Mouse (Mus musculus): ENCODE measurements at regions not wholly inside any gene's neighbourhood (a gene's known extent, or its start where the extent isn't known, plus 50 kb on each side); places are given as distances from the start of the nearest gene placed in this dataset.

DNA sequence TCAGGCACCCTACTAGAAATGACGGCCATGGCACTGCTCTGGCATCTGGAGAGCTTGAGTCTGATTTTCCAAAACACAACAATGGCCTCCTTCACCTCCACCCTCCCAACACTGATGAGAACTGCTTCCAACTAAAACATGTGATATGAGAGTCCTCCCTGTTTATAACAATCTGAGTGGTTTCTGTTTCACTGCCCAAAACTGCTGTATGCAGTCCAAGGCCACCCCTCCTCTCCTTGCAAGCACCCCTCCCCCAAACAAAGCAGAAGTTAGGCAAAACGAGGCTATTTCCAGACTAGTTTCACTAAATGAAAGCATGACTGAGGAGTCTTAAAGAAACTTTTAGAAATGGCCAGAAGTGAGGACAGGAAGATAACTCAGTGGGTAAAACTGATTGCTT is 304.4 kb downstream of the Igsf11 start:
- Histone ChIP-seq H3K9ac (replicated peaks; ENCODE audit: low read length) (no peak overlapping the region), H3K27me3 (ENCODE audit: control insufficient read depth, insufficient read depth, low read length) (no peaks in the 10 kb centered on the region), H3K4me1 (ENCODE audit: control insufficient read depth, insufficient read depth, low read length) (no peaks in the 10 kb centered on the region), H3K4me3 (ENCODE audit: low read depth, low read length) (no peak overlapping the region), H3K27ac (replicated peaks; ENCODE audit: low read depth, low read length) (no peak overlapping the region), H3K9me3 (replicated peaks; ENCODE audit: control insufficient read depth, low read length) (no peaks in the 10 kb centered on the region), H3K4me2 (ENCODE audit: low read depth, low read length) (no peak overlapping the region), H3K36me3 (replicated peaks; ENCODE audit: control insufficient read depth, insufficient read depth, low read depth, low read length) (no peaks in the 10 kb centered on the region)
- no peak for DNase-seq (ENCODE audit: low spot score)
- ATAC-seq (replicated peaks; ENCODE audit: insufficient number of reproducible peaks, low FRiP score, low TSS enrichment, low read depth) = no peak
- WGBS = 47% methylated on average over 2 of the region's 2 CpGs

DNA sequence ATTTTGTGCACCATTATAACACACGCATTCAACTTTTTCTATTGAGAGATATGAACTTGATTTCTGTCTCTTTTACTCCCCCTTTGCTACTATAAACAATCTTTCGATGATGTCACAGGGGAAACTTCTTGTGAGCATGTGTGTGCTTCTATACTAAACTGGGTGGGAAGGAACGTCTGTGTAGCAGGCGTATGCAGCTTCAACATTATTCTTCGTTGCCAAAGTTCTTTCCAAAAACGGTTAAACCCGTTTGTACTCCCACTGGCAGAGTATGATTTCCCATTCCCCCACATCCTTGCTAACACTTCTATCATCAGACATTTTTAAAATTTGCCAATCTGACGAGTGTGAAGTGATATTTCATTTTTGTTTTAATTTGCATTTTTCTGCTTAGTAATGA is 331.1 kb downstream of the Igsf11 start:
- H3K9ac ChIP-seq (replicated peaks; ENCODE audit: low read length) = no peak overlapping the region
- no peak overlapping the region for H3K4me2 ChIP-seq (ENCODE audit: low read depth, low read length)
- H3K27me3 ChIP-seq (ENCODE audit: control insufficient read depth, insufficient read depth, low read length) = no peaks in the 10 kb centered on the region
- no peak overlapping the region for H3K27ac ChIP-seq (replicated peaks; ENCODE audit: low read depth, low read length)
- ATAC-seq (replicated peaks; ENCODE audit: insufficient number of reproducible peaks, low FRiP score, low TSS enrichment, low read depth) = no peak
- H3K36me3 ChIP-seq (replicated peaks; ENCODE audit: control insufficient read depth, insufficient read depth, low read depth, low read length) = no peaks in the 10 kb centered on the region
- no peaks in the 10 kb centered on the region for H3K9me3 ChIP-seq (replicated peaks; ENCODE audit: control insufficient read depth, low read length)
- WGBS = 86% methylated on average over 8 of the region's 8 CpGs
- no peaks in the 10 kb centered on the region for H3K4me1 ChIP-seq (ENCODE audit: control insufficient read depth, insufficient read depth, low read length)
- DNase-seq (ENCODE audit: low spot score) = no peak
- H3K4me3 ChIP-seq (ENCODE audit: low read depth, low read length) = no peak overlapping the region

DNA sequence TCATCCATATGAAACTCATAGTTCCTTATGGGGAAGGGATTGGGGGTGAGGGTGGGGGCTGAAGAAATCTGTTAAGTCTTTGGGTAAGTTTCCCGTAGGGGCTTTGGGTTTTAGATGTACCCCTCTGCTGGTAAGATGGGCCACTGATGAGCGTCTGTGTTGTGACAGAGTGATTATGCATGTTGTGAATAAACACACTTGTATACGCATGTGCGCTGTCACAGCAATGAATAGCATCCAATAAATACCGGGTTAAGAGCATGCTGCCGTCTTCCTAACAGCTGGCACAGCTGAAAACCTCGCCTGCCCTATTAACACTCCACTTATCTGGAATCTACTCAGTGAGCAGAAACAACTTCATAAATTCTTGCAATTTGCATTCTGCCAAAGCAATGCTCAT is 337.0 kb downstream of the Igsf11 start:
- H3K4me2 ChIP-seq (ENCODE audit: low read depth, low read length) = no peak overlapping the region
- H3K27me3 ChIP-seq (ENCODE audit: control insufficient read depth, insufficient read depth, low read length) = no peaks in the 10 kb centered on the region
- ATAC-seq (replicated peaks; ENCODE audit: insufficient number of reproducible peaks, low FRiP score, low TSS enrichment, low read depth) (no peak), DNase-seq (ENCODE audit: low spot score) (no peak)
- H3K27ac ChIP-seq (replicated peaks; ENCODE audit: low read depth, low read length) = no peak overlapping the region
- H3K9me3 ChIP-seq (replicated peaks; ENCODE audit: control insufficient read depth, low read length) = no peaks in the 10 kb centered on the region
- H3K9ac ChIP-seq (replicated peaks; ENCODE audit: low read length) = no peak overlapping the region
- no peaks in the 10 kb centered on the region for H3K4me1 ChIP-seq (ENCODE audit: control insufficient read depth, insufficient read depth, low read length)
- H3K36me3 ChIP-seq (replicated peaks; ENCODE audit: control insufficient read depth, insufficient read depth, low read depth, low read length) = no peaks in the 10 kb centered on the region
- no peak overlapping the region for H3K4me3 ChIP-seq (ENCODE audit: low read depth, low read length)
- 79% methylated on average over 7 of the region's 7 CpGs for WGBS

DNA sequence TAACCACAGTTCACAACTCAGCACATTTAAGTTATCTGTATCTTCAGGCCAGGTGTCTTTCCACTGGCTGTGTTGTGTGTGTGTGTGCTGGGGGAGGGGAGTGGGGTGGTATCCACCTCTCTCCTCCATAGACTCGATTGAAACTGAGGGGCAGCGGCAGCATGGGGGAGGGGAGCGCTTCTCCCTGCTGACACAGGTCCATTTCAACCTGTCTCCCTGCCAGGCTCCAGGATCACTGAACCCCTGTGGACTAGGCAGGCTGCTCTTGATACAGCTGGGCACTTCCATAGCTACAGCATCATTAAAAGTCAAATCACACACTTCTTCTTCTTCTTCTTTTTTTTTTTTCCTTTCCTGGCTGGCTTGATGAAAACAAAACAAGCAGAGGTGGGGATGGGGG is 338.0 kb downstream of the Igsf11 start:
- no peak overlapping the region for H3K4me2 ChIP-seq (ENCODE audit: low read depth, low read length)
- no peaks in the 10 kb centered on the region for H3K4me1 ChIP-seq (ENCODE audit: control insufficient read depth, insufficient read depth, low read length)
- 26% methylated on average over 3 of the region's 3 CpGs for WGBS
- H3K9me3 ChIP-seq (replicated peaks; ENCODE audit: control insufficient read depth, low read length) = no peaks in the 10 kb centered on the region
- no peak overlapping the region for H3K27ac ChIP-seq (replicated peaks; ENCODE audit: low read depth, low read length)
- no peaks in the 10 kb centered on the region for H3K36me3 ChIP-seq (replicated peaks; ENCODE audit: control insufficient read depth, insufficient read depth, low read depth, low read length)
- no peak overlapping the region for H3K4me3 ChIP-seq (ENCODE audit: low read depth, low read length)
- DNase-seq (ENCODE audit: low spot score) (no peak), ATAC-seq (replicated peaks; ENCODE audit: insufficient number of reproducible peaks, low FRiP score, low TSS enrichment, low read depth) (no peak)
- no peaks in the 10 kb centered on the region for H3K27me3 ChIP-seq (ENCODE audit: control insufficient read depth, insufficient read depth, low read length)
- H3K9ac ChIP-seq (replicated peaks; ENCODE audit: low read length) = no peak overlapping the region

DNA sequence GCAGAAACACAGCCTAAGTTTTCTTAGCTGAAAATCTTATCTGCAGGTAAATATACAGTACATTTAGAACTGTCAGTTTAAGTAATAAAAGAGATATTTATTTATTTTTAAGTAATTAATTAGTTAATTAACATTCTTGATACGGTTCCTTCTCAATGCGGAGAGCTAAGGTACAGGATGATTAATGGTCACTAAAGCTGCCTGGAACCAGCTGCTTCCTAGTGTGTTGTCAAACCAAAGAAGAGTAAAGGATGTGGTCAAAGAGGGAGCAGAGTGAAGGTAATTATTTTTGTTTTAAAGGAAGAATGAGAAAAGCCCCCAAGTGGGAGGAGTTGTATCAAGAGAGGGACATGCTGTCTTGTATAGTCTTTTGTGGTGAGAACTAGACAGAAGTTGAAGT is 341.8 kb downstream of the Igsf11 start:
- no peak overlapping the region for H3K4me3 ChIP-seq (ENCODE audit: low read depth, low read length)
- H3K27ac ChIP-seq (replicated peaks; ENCODE audit: low read depth, low read length) = no peak overlapping the region
- WGBS = 90% methylated on average over 2 of the region's 2 CpGs
- DNase-seq (ENCODE audit: low spot score) (no peak), ATAC-seq (replicated peaks; ENCODE audit: insufficient number of reproducible peaks, low FRiP score, low TSS enrichment, low read depth) (no peak)
- no peak overlapping the region for H3K4me2 ChIP-seq (ENCODE audit: low read depth, low read length)
- no peaks in the 10 kb centered on the region for H3K9me3 ChIP-seq (replicated peaks; ENCODE audit: control insufficient read depth, low read length)
- no peaks in the 10 kb centered on the region for H3K36me3 ChIP-seq (replicated peaks; ENCODE audit: control insufficient read depth, insufficient read depth, low read depth, low read length)
- H3K27me3 ChIP-seq (ENCODE audit: control insufficient read depth, insufficient read depth, low read length) = no peaks in the 10 kb centered on the region
- no peaks in the 10 kb centered on the region for H3K4me1 ChIP-seq (ENCODE audit: control insufficient read depth, insufficient read depth, low read length)
- no peak overlapping the region for H3K9ac ChIP-seq (replicated peaks; ENCODE audit: low read length)

DNA sequence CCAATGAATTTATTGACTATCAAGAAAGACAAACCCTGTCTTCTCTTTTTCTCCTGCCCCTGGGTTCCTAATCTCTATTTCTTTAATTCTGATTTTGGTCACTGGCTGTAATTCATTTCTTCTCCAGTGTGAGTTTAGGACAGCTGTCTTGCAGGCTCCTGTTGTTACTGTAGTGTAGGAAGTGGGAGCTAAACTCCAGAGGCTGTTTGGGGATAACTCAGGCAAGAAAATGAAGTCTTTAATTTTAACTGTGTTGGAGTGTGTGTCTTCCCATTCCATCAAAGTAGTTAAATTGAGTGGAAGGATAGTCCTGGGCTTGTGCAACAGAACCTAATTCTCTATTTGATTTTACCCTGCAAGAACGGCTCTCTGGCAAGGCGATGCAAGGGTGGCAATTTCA is 381.0 kb downstream of the Igsf11 start:
- no peaks in the 10 kb centered on the region for H3K9me3 ChIP-seq (replicated peaks; ENCODE audit: control insufficient read depth, low read length)
- DNase-seq (ENCODE audit: low spot score) = no peak
- WGBS = 94% methylated on average over 2 of the region's 2 CpGs
- no peaks in the 10 kb centered on the region for H3K4me1 ChIP-seq (ENCODE audit: control insufficient read depth, insufficient read depth, low read length)
- no peaks in the 10 kb centered on the region for H3K27me3 ChIP-seq (ENCODE audit: control insufficient read depth, insufficient read depth, low read length)
- no peak overlapping the region for H3K4me2 ChIP-seq (ENCODE audit: low read depth, low read length)
- no peaks in the 10 kb centered on the region for H3K36me3 ChIP-seq (replicated peaks; ENCODE audit: control insufficient read depth, insufficient read depth, low read depth, low read length)
- no peak overlapping the region for H3K9ac ChIP-seq (replicated peaks; ENCODE audit: low read length)
- no peak overlapping the region for H3K4me3 ChIP-seq (ENCODE audit: low read depth, low read length)
- no peak for ATAC-seq (replicated peaks; ENCODE audit: insufficient number of reproducible peaks, low FRiP score, low TSS enrichment, low read depth)
- H3K27ac ChIP-seq (replicated peaks; ENCODE audit: low read depth, low read length) = no peak overlapping the region

DNA sequence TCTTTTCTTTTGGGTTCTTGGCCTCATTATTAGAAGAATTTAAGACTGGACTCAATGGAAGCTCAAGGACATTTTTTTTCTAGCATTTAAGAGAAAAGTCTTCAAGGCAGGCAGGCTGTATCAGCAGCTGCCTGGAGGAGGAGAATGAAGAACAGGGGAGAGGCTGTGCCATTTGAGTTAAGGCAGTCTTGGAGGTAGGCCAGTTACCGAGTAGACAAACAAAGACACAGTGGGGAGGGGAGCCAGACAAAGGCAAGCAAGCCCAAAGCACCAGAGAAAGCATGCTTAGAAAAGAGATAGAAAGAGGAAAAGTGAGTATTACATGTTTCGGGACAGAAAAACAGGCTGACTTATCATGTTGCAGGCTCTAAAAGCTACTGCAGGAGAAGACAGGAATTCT is 392.0 kb downstream of the Igsf11 start:
- no peak overlapping the region for H3K9ac ChIP-seq (replicated peaks; ENCODE audit: low read length)
- H3K27ac ChIP-seq (replicated peaks; ENCODE audit: low read depth, low read length) = no peak overlapping the region
- WGBS = 44% methylated on average over 2 of the region's 2 CpGs
- H3K36me3 ChIP-seq (replicated peaks; ENCODE audit: control insufficient read depth, insufficient read depth, low read depth, low read length) = no peaks in the 10 kb centered on the region
- no peak overlapping the region for H3K4me2 ChIP-seq (ENCODE audit: low read depth, low read length)
- no peaks in the 10 kb centered on the region for H3K9me3 ChIP-seq (replicated peaks; ENCODE audit: control insufficient read depth, low read length)
- DNase-seq (ENCODE audit: low spot score) = no peak
- no peaks in the 10 kb centered on the region for H3K27me3 ChIP-seq (ENCODE audit: control insufficient read depth, insufficient read depth, low read length)
- H3K4me3 ChIP-seq (ENCODE audit: low read depth, low read length) = no peak overlapping the region
- H3K4me1 ChIP-seq (ENCODE audit: control insufficient read depth, insufficient read depth, low read length) = no peaks in the 10 kb centered on the region
- ATAC-seq (replicated peaks; ENCODE audit: insufficient number of reproducible peaks, low FRiP score, low TSS enrichment, low read depth) = no peak

DNA sequence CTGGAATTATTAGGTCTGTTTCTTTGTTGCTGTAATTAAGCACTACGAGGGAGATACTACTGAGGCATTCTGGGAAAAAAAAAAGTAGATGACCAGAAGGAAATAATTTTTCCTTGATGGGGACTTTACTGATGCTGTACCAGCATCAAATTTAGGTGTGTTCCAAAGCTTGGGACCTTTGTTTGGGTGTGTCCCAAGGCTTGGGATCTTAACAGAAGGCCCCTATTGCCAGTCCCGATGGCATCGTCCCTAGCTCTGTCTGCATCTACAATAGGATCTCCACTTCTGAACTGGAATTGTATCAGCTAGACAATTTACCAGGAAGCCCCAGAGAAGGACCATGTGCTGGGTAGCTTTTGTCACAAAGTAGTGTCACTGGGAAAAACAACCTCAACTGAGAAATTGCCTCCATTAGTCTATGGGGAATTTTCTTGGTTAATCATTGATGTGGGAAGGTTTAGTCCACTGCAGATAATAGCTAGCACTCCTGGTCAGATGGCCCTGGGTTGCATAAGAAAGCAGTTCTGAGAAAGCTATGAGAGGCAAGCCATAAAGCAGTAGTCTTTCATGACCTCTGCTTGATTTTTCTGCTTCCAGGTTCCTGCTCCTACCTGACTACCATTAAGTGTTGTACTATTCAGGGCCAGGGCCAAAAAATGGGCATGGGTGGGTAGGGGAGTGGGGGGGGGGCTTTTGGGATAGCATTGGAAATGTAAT is 392.7 kb downstream of the Igsf11 start:
- no peak for DNase-seq (ENCODE audit: low spot score)
- no peak for ATAC-seq (replicated peaks; ENCODE audit: insufficient number of reproducible peaks, low FRiP score, low TSS enrichment, low read depth)
- no peaks in the 10 kb centered on the region for H3K9me3 ChIP-seq (replicated peaks; ENCODE audit: control insufficient read depth, low read length)
- no peak overlapping the region for H3K4me2 ChIP-seq (ENCODE audit: low read depth, low read length)
- H3K27ac ChIP-seq (replicated peaks; ENCODE audit: low read depth, low read length) = no peak overlapping the region
- H3K27me3 ChIP-seq (ENCODE audit: control insufficient read depth, insufficient read depth, low read length) = no peaks in the 10 kb centered on the region
- WGBS = 87% methylated on average over 3 of the region's 3 CpGs
- no peaks in the 10 kb centered on the region for H3K36me3 ChIP-seq (replicated peaks; ENCODE audit: control insufficient read depth, insufficient read depth, low read depth, low read length)
- no peak overlapping the region for H3K9ac ChIP-seq (replicated peaks; ENCODE audit: low read length)
- H3K4me3 ChIP-seq (ENCODE audit: low read depth, low read length) = no peak overlapping the region
- no peaks in the 10 kb centered on the region for H3K4me1 ChIP-seq (ENCODE audit: control insufficient read depth, insufficient read depth, low read length)

Data from embryonic facial prominence, embryonic 11.5 days (tissue).